Mouse (Mus musculus) bone marrow macrophage, adult 2 months (primary cell): ENCODE results near the gene Mb21d2.

ENCODE experiments used
- CTCF ChIP-seq: IDR thresholded peaks from 2 replicates; pipeline ENCODE4 v1.5.1; 2012; ENCODE audit warnings: low read depth, mild to moderate bottlenecking, low read length, moderate library complexity
- POLR2A ChIP-seq: IDR thresholded peaks from 2 replicates; pipeline ENCODE4 v1.6.1; 2012; ENCODE audit warnings: mild to moderate bottlenecking, low read depth, low read length, borderline replicate concordance

- TF ChIP-seq CTCF (no peak), POLR2A (no peak)
Observed at GRCm38 (mm10) chr16:28862093-28862492, 67.4 kb downstream of the Mb21d2 start.
